In the genomic region with DNA sequence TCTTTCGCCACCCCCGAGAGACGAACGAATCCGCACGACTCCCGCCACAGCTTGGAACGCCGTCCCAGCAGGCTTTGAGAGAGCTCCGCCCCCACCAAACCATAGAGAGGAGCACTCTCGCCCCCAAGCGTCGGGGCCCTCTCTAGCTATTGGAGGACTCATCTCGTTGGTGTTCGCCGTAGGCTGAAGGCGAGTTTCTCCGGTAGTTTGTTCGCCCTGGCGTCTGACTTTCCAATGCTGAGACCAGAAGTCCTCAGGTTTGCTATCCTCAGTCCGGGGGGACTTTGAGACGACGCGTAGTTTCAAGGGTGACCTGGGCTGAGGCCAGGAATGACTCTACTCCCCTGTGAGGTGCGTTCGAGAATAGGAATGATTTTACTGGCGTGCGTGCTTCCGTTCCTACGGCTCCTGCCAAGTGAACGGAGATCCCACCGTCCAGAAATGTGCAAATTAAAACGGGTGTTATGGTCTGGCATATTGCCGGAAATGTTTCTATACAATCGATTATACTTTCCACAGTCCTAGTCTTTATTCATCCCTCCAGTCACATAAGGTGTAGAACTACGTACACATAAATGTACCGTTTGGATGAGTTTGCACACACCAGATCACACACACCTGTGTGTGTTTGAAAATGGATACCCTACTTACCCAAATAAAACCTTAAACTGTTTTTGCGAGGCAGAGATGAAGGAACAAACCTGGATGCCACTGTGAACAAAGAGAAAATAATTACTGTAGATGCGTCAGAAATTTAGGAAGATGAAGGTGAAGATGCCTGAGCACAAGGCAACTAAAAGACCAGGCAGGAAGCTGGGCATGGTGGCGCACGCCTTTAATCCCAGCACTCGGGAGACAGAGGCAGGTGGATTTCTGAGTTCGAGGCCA, we compare ENCODE assay signal across 8 mouse cellular contexts. TPM values are rescaled to one million over a fixed set of nuclear protein-coding genes. Genes with fewer than 3 reads are reported as not detected.
DNase-seq lines count a peak whose midpoint lies in the region; ATAC-seq and TF ChIP-seq lines count a peak whose summit lies in the region.

A gene (minus strand): TSS at position 76 of the 888 bp plus-strand sequence.
A gene (plus strand): TSS at position 169 of the 888 bp plus-strand sequence.

- no peaks in the 10 kb centered on the region for H3K9me3 ChIP-seq in hindbrain, embryonic 10.5 days
- no peaks in the 10 kb centered on the region for H3K9me3 ChIP-seq in lung, postnatal 0 days (ENCODE audit: low read length)

- 4% methylated on average over 43 of the region's 43 CpGs for WGBS in hindbrain, embryonic 10.5 days
- whole genome bisulfite sequencing in lung, postnatal 0 days, result 4% methylated on average over 43 of the region's 43 CpGs

- peak; percentile 96 for DNase-seq in MN1 (ENCODE audit: low spot score)
- peak; percentile 90 for DNase-seq in cerebellum, adult 9-10 months
- peak; percentile 93 for DNase-seq in hindbrain, embryonic 10.5 days (ENCODE audit: low spot score)
- DNase-seq in layer of hippocampus, adult 9-11 months, result peak; percentile 85
- peak; percentile 94 for DNase-seq in lung, postnatal 0 days (ENCODE audit: low spot score)
- DNase-seq in ovary, postnatal 14 days (ENCODE audit: low spot score), result peak; percentile 82
- DNase-seq in thymus, postnatal 14 days, result peak; percentile 92

- H3K27ac ChIP-seq in hindbrain, embryonic 10.5 days, result peak within 1 kb of the TSS; percentile 91
- peak within 1 kb of the TSS; percentile 72 for H3K27ac ChIP-seq in lung, postnatal 0 days (ENCODE audit: low read length)

- peak within 1 kb of the TSS; percentile 74 for H3K9ac ChIP-seq in lung, postnatal 0 days (replicated peaks; ENCODE audit: low read depth)

- H3K27me3 ChIP-seq in hindbrain, embryonic 10.5 days (ENCODE audit: insufficient read depth, poor library complexity, severe bottlenecking), result no peaks in the 10 kb centered on the region
- no peaks in the 10 kb centered on the region for H3K27me3 ChIP-seq in lung, postnatal 0 days (replicated peaks; ENCODE audit: insufficient read depth, low read length)

- no peak for TF ChIP-seq EP300 in lung, postnatal 0 days (IDR thresholded peaks at IDR 0.05)

- H3K4me3 ChIP-seq in hindbrain, embryonic 10.5 days, result peak within 1 kb of the TSS; percentile 84
- peak within 1 kb of the TSS; percentile 70 for H3K4me3 ChIP-seq in lung, postnatal 0 days (ENCODE audit: low read depth, low read length)

- peak; percentile 99 for ATAC-seq in frontal cortex, adult (ENCODE audit: low TSS enrichment)
- ATAC-seq in lung, postnatal 0 days, result peak; percentile 97

- peak within 1 kb of the TSS; percentile 76 for H3K4me2 ChIP-seq in lung, postnatal 0 days (replicated peaks; ENCODE audit: low read depth, low read length)

- H3K4me1 ChIP-seq in hindbrain, embryonic 10.5 days (replicated peaks), result peaks cover 9% of the 10 kb centered on the region
- no peaks in the 10 kb centered on the region for H3K4me1 ChIP-seq in lung, postnatal 0 days (ENCODE audit: insufficient read depth, low read depth, low read length)

- peak; percentile 67 for TF ChIP-seq CTCF in lung, postnatal 0 days (IDR thresholded peaks at IDR 0.05)

- H3K36me3 ChIP-seq in hindbrain, embryonic 10.5 days, result peaks cover 12% of the 10 kb centered on the region
- H3K36me3 ChIP-seq in lung, postnatal 0 days (ENCODE audit: insufficient read depth, low read length), result no peaks in the 10 kb centered on the region

RNA-seq across cellular contexts. Expression of the first gene that starts in this region (rescaled TPM):
- polyA plus RNA-seq in hindbrain, embryonic 10.5 days (2016; fragmentation: Nextera tagmentation; extraction: Ambion mirVana), result 27.2 and 37.8 TPM in 2 replicates
- 1.4 and 2.3 TPM in 2 replicates for polyA plus RNA-seq in lung, postnatal 0 days (2015; fragmentation: Nextera tagmentation; extraction: Ambion mirVana)

RNA-seq across cellular contexts. Expression of the second gene that starts in this region (rescaled TPM):
- polyA plus RNA-seq in hindbrain, embryonic 10.5 days (2016; fragmentation: Nextera tagmentation; extraction: Ambion mirVana), result 8.7 and 10.3 TPM in 2 replicates
- polyA plus RNA-seq in lung, postnatal 0 days (2015; fragmentation: Nextera tagmentation; extraction: Ambion mirVana), result 5.4 and 5.8 TPM in 2 replicates

Comparison
In these comparisons a context has a peak if more than half of its experiments do, and no peak if none do; other contexts are left out.
1. Peak in every context shown above with its lines: DNase-seq, ATAC-seq, H3K4me3 ChIP-seq and H3K27ac ChIP-seq.